Mouse (Mus musculus) hematopoietic multipotent progenitor cell, adult 10-12 weeks (in vitro differentiated cells): ENCODE data around the gene Prss30. TPM values are rescaled to one million over a fixed set of nuclear protein-coding genes. Genes with fewer than 3 reads are reported as not detected.

Experiments used
- polyA plus RNA-seq: library from polyadenylated mRNA; stranded (reverse); fragments of >175 nt; gene quantifications from 2 replicates; pipeline ENCODE4 v1.2.3, GENCODE M21; 2012; ENCODE audit warnings: low replicate concordance

The Prss30 gene
- 0.91 and 1.5 TPM in 2 replicates for polyA plus RNA-seq

DNA sequence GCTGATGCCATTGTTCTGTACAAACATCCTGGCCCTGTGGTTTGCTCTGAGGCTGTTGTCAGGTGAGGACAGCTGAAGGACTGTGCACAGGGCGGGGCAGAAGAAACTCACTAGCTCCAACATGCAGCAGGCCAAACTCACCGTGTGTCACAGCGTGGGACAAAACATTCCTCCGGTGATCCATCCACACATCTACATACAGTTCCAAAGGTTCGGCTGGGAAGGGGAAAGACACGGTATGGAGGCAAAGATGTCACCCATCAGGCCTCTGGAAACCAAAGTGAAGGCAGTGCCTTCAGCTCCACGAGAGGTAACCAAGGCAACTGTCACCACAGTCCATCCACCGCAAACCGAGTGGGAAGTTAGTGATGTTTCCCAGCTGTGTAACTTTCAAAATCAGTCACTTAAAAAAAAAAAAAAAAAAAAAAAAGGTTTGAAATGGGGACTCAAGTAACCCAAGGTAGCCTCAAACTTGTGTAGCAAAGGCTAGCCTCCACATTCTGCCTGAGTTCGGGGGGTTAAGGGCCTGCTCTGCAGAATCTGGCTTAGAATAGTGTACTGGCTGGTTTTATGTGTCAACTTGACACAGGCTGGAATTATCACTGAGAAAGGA lies at the start of gene Prss30:
Prss30 (minus strand) TSS at position 270 of the 613 bp plus-strand sequence.

DNA sequence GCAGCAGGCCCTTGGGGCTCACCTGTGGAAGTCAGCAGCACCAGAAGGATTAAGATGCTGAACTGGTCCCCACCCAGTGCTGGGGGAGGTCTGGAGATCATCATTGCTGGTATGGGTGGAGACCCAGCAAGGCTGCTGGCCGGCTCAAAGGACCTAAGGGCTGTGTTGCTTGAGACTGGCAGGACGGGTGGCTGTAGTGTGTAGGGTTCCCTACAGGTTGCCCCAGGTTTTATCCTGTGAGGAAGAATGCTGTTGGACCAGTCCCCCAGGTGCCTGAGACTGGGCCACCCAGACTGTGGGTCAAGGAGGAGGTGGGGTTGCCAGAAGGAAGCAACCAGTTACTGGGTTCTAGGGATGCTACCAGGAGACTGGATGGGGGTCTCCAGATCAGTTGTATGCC lies 17.5 kb upstream of the Prss30 start, which contains the start of gene Prss22:
Prss22 (minus strand) TSS at position 200 of the 400 bp plus-strand sequence.

DNA sequence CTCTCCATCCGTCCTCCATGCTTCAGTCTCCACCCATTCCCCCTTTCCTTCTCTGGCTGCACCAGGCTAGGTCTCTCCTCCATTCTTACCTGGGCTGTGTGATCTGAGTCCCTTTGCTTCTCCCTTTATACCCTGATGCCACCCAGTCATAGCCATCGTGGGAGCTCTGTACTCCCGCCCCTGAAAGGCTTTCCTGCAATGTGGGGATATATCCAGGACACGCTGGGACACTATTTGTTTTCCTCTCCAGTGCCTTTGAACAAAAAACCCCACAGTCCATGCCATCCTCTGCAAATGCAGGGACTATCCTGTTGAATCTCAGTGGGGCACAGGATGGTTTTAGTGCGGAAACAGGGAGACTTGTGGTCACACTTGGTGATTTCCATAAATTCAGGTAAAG lies 25.2 kb downstream of the Prss30 start, which contains the start of gene Sbpl:
Sbpl (minus strand) TSS at position 101 of the 400 bp plus-strand sequence.

DNA sequence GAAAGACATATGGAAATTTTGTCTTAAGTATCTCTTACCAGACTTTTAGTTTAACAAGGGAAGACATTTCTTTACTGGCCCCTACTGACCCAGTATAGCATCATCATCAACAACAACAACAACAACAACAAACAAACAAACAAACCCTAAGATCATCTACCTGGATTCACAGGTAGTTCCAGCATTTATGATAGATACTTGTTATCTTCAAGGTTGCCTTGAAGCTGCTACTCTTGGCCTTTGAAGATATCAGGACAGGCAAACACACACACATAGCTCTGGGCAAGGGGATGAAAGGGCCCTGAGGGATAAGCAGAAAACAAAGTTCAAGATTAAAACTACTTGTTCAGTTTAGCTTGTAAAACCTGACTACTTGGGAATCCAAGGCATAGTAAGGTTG lies 39.0 kb downstream of the Prss30 start, which contains the start of gene Sbp:
Sbp (plus strand) TSS at position 301 of the 400 bp plus-strand sequence.

Other genes starting within 250 kb of the Prss30 start
- gene Paqr4, start 239.7 kb downstream of the Prss30 start, polyA plus RNA-seq: 3.4 and 7.7 TPM in 2 replicates
- gene Kremen2, start 234.7 kb downstream of the Prss30 start, polyA plus RNA-seq: 0.36 and 1.4 TPM in 2 replicates
- 45.9 and 68.9 TPM in 2 replicates for gene Flywch1, start 209.0 kb downstream of the Prss30 start, polyA plus RNA-seq
- 2.9 and 5.6 TPM in 2 replicates for gene Flywch2, start 194.5 kb downstream of the Prss30 start, polyA plus RNA-seq
- 277 and 500 TPM in 2 replicates for gene Srrm2, start 190.0 kb downstream of the Prss30 start, polyA plus RNA-seq
- gene Elob, start 151.4 kb downstream of the Prss30 start, polyA plus RNA-seq: 50.9 and 630 TPM in 2 replicates
- 0.54 and 1.6 TPM in 2 replicates for gene Prss33, start 144.5 kb downstream of the Prss30 start, polyA plus RNA-seq
- 0.10 TPM in 1 of 2 replicates, not detected in the other for gene Prss32, start 136.7 kb downstream of the Prss30 start, polyA plus RNA-seq
- gene Prss41, start 136.4 kb downstream of the Prss30 start, polyA plus RNA-seq: 2.9 and 3.0 TPM in 2 replicates
- gene Prss21, start 112.5 kb downstream of the Prss30 start, polyA plus RNA-seq: 0.15 TPM in 1 of 2 replicates, not detected in the other
- gene Dcpp1, start 99.7 kb downstream of the Prss30 start, polyA plus RNA-seq: not detected in 2 replicates
- gene Dcpp2, start 99.7 kb downstream of the Prss30 start, polyA plus RNA-seq: not detected in 2 replicates
- not detected in 2 replicates for gene Dcpp3, start 63.1 kb downstream of the Prss30 start, polyA plus RNA-seq
- gene Sbp, start 38.9 kb downstream of the Prss30 start, polyA plus RNA-seq: not detected in 2 replicates
- not detected in 2 replicates for gene Sbpl, start 25.3 kb downstream of the Prss30 start, polyA plus RNA-seq
- 0.17 TPM in 1 of 2 replicates, not detected in the other for gene Prss22, start 17.5 kb upstream of the Prss30 start, polyA plus RNA-seq
- gene Prss27, start 57.6 kb upstream of the Prss30 start, polyA plus RNA-seq: not detected in 2 replicates
- 10.8 and 27.4 TPM in 2 replicates for gene Kctd5, start 92.9 kb upstream of the Prss30 start, polyA plus RNA-seq
- gene Pdpk1, start 170.4 kb upstream of the Prss30 start, polyA plus RNA-seq: 24.5 and 115 TPM in 2 replicates
- 69.6 and 100.0 TPM in 2 replicates for gene Amdhd2, start 183.2 kb upstream of the Prss30 start, polyA plus RNA-seq
- gene Atp6v0c, start 189.1 kb upstream of the Prss30 start, polyA plus RNA-seq: 50.6 and 331 TPM in 2 replicates
- 0.43 and 1.2 TPM in 2 replicates for gene Tbc1d24, start 225.0 kb upstream of the Prss30 start, polyA plus RNA-seq
- gene Ntn3, start 229.0 kb upstream of the Prss30 start, polyA plus RNA-seq: 0.16 TPM in 1 of 2 replicates, not detected in the other
- gene Tedc2, start 240.3 kb upstream of the Prss30 start, polyA plus RNA-seq: 10.9 and 11.9 TPM in 2 replicates